Mouse (Mus musculus) myocyte (in vitro differentiated cells): ENCODE results near the gene Scfd2. TPM values are rescaled to one million over a fixed set of nuclear protein-coding genes. Genes with fewer than 3 reads are reported as not detected.
A peak's percentile ranks its signal among the peaks of the same experiment; 100 is the strongest.

Experiments used
- H3K27me3 ChIP-seq: one replicate; pipeline ENCODE4 v1.6.1; 2011; ENCODE audit not compliant: control insufficient read depth, insufficient read depth, insufficient read length
- H3K36me3 ChIP-seq: one replicate; pipeline ENCODE4 v1.6.1; 2011; ENCODE audit not compliant: control insufficient read depth, insufficient read depth
- H3K4me2 ChIP-seq: one replicate; pipeline ENCODE4 v1.6.1; 2011; ENCODE audit warnings: low read depth, control low read depth
- H3K4me3 ChIP-seq: one replicate; pipeline ENCODE4 v1.5.1; 2011; ENCODE audit warnings: mild to moderate bottlenecking, control low read depth, moderate library complexity
- H3K79me2 ChIP-seq: one replicate; pipeline ENCODE4 v1.6.1; 2011; ENCODE audit not compliant: control insufficient read depth, insufficient read depth
- H3ac ChIP-seq: one replicate; pipeline ENCODE4 v1.6.1; 2011; ENCODE audit not compliant: control insufficient read depth, insufficient read length
- CEBPB ChIP-seq: IDR thresholded peaks from 2 replicates; pipeline ENCODE4 v1.6.1; 2011; ENCODE audit warnings: mild to moderate bottlenecking, moderate library complexity; ENCODE audit not compliant: poor library complexity, insufficient read depth, severe bottlenecking
- E2F4 ChIP-seq: IDR thresholded peaks from one replicate; pipeline ENCODE4 v1.6.1; 2011; ENCODE audit warnings: mild to moderate bottlenecking, control low read depth, moderate library complexity; ENCODE audit not compliant: insufficient read depth
- MAX ChIP-seq: IDR thresholded peaks from one replicate; pipeline ENCODE4 v1.6.1; 2011; ENCODE audit warnings: low read depth, mild to moderate bottlenecking, control low read depth
- MYOD1 ChIP-seq, 3 experiments: IDR thresholded peaks; one replicate each; pipeline ENCODE4 v1.6.1; 2011; ENCODE audit warnings: control low read depth in 2 of 3, low read depth in 2 of 3, mild to moderate bottlenecking in 2 of 3, moderate library complexity in 1 of 3; ENCODE audit not compliant: insufficient read length in 2 of 3, control insufficient read depth in 1 of 3
- MYOG ChIP-seq, 3 experiments: IDR thresholded peaks; one replicate each; pipeline ENCODE4 v1.6.1; 2011; ENCODE audit warnings: control low read depth in 2 of 3, low read depth in 2 of 3, mild to moderate bottlenecking in 2 of 3; ENCODE audit not compliant: insufficient read length in 2 of 3, control insufficient read depth in 1 of 3, insufficient read depth in 1 of 3
- POLR2A ChIP-seq: IDR thresholded peaks from one replicate; pipeline ENCODE4 v1.6.1; 2011; ENCODE audit warnings: low read depth, mild to moderate bottlenecking, control low read depth, moderate library complexity; ENCODE audit not compliant: insufficient read length
- POLR2AphosphoS2 ChIP-seq: IDR thresholded peaks from one replicate; pipeline ENCODE4 v1.6.1; 2011; ENCODE audit warnings: low read depth, control low read depth; ENCODE audit not compliant: insufficient read length
- REST ChIP-seq: IDR thresholded peaks from one replicate; pipeline ENCODE4 v1.6.1; 2011; ENCODE audit warnings: mild to moderate bottlenecking, control low read depth, moderate library complexity; ENCODE audit not compliant: insufficient read depth, insufficient read length
- SRF ChIP-seq: IDR thresholded peaks from one replicate; pipeline ENCODE4 v1.6.1; 2011; ENCODE audit warnings: low read depth; ENCODE audit not compliant: control insufficient read depth, insufficient read length
- TCF12 ChIP-seq: IDR thresholded peaks from one replicate; pipeline ENCODE4 v1.6.1; 2011; ENCODE audit warnings: mild to moderate bottlenecking, control low read depth; ENCODE audit not compliant: poor library complexity, insufficient read depth, severe bottlenecking
- TCF3 ChIP-seq: IDR thresholded peaks from one replicate; pipeline ENCODE4 v1.6.1; 2011; ENCODE audit warnings: low read depth, control low read depth; ENCODE audit not compliant: insufficient read length
- USF1 ChIP-seq: IDR thresholded peaks from one replicate; pipeline ENCODE4 v1.6.1; 2011; ENCODE audit warnings: low read depth, mild to moderate bottlenecking, control low read depth, moderate library complexity
- polyA plus RNA-seq: library from polyadenylated mRNA; unstranded; fragments of >200 nt; fragmentation: generic; extraction: Trizol; gene quantifications from one replicate; pipeline ENCODE4 v1.2.1, GENCODE M21; 2012; ENCODE audit warnings: missing spikeins

Scfd2 gene
- polyA plus RNA-seq, 1 experiment, result 7.8 TPM

DNA sequence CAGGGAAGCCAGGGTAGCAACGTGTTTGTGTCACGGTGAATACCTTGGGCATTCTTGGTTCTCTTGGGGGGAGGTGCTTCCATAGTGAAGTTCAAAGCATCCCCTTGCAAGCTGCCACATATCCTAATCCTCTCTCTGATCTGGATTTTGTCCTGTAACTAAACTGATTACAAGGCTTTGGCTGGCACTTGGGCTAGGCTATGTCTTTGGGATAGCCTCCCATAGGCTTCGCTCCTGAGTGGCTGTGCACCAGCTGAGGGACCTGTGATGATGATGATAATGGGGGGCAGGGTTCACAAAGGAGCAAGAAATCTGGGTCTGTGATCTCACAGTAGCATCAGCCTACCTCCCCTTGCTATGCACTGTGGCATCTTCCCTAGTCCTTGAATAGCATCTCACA lies 369.5 kb downstream of the Scfd2 start:
- Histone ChIP-seq H3K36me3 (no peaks in the 10 kb centered on the region), H3K4me3 (no peak overlapping the region), H3K27me3 (no peaks in the 10 kb centered on the region), H3ac (no peak overlapping the region), H3K4me2 (no peak overlapping the region), H3K79me2 (no peaks in the 10 kb centered on the region)
- TF ChIP-seq POLR2AphosphoS2 (no peak), POLR2A (no peak), MAX (no peak)

DNA sequence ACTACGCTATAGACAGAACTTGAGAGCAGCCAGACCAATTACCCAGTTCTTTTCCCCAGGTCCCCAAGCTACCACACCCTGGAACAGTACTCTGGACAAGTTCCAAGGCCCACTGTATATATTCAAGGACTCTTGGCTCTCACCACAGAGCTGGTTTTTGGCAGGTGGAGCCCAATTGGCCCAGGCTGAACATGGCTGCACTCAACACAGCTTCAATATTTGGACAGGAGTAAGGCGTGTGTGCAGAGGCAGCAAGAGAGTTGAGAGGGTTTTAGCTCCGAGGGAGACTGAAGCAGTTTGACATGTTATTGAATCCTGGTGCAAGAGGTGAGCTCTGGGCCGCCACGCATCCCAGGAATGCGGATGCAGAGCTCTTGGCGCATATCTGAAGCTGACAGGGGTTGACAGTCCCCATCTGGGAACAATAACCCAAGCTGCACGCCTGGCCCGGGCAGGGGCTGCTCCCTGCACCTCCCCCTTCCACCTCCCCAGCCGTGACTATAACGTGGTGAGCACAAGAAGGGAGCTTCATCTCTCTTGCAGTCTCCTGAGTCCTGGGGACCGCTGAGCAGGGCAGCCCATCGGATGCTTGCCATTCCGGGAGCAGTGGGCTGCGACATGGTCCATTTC lies 370.1 kb downstream of the Scfd2 start:
- no peaks in the 10 kb centered on the region for H3K79me2 ChIP-seq
- TF ChIP-seq USF1, result no peak
- no peak for TF ChIP-seq TCF3
- TF ChIP-seq MYOD1 (IDR thresholded peaks at IDR 0.05; ENCODE audit: control insufficient read depth in 1 of 3, insufficient read length in 2 of 3, low read depth in 2 of 3), result no peak
- TF ChIP-seq TCF12, result no peak
- TF ChIP-seq MAX, result no peak
- TF ChIP-seq POLR2AphosphoS2, result no peak
- TF ChIP-seq CEBPB, result no peak
- TF ChIP-seq E2F4, result no peak
- no peak for TF ChIP-seq POLR2A
- TF ChIP-seq SRF, result no peak
- TF ChIP-seq MYOG (IDR thresholded peaks at IDR 0.05; ENCODE audit: control insufficient read depth in 1 of 3, insufficient read depth in 1 of 3, insufficient read length in 2 of 3, low read depth in 2 of 3), result no peak
- TF ChIP-seq REST, result no peak
- no peak overlapping the region for H3K4me3 ChIP-seq
- H3K27me3 ChIP-seq, result no peaks in the 10 kb centered on the region
- no peak overlapping the region for H3ac ChIP-seq
- no peaks in the 10 kb centered on the region for H3K36me3 ChIP-seq
- no peak overlapping the region for H3K4me2 ChIP-seq

DNA sequence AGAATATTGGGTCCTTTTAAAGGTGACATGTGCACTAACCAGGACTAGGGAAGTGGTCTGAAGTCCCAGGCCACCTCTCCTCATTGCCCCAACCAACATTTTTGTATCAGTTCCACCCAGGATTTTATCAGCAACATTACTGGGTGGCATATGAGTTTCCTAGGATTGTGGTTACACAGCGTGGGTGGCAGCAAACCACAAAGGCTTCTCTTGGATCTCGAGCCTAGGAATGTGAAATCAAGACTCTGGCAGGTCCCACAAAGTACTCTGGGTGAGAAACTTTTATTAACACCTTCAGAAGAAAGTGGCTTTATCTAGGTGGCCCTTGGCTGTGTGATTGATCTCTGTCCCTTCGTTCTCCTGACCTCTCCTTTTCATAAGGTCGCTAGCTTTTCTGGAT lies 371.2 kb downstream of the Scfd2 start:
- Histone ChIP-seq H3K4me2 (peak overlapping the region; percentile 66), H3K27me3 (no peaks in the 10 kb centered on the region), H3K4me3 (no peak overlapping the region), H3ac (no peak overlapping the region), H3K79me2 (no peaks in the 10 kb centered on the region), H3K36me3 (no peaks in the 10 kb centered on the region)
- TF ChIP-seq POLR2AphosphoS2 (no peak), SRF (no peak), MAX (no peak), CEBPB (no peak), E2F4 (no peak), USF1 (no peak), REST (no peak), MYOD1 (IDR thresholded peaks at IDR 0.05; ENCODE audit: control insufficient read depth in 1 of 3, insufficient read length in 2 of 3, low read depth in 2 of 3) (no peak), MYOG (IDR thresholded peaks at IDR 0.05; ENCODE audit: control insufficient read depth in 1 of 3, insufficient read depth in 1 of 3, insufficient read length in 2 of 3, low read depth in 2 of 3) (no peak), TCF3 (no peak), TCF12 (no peak), POLR2A (no peak)

DNA sequence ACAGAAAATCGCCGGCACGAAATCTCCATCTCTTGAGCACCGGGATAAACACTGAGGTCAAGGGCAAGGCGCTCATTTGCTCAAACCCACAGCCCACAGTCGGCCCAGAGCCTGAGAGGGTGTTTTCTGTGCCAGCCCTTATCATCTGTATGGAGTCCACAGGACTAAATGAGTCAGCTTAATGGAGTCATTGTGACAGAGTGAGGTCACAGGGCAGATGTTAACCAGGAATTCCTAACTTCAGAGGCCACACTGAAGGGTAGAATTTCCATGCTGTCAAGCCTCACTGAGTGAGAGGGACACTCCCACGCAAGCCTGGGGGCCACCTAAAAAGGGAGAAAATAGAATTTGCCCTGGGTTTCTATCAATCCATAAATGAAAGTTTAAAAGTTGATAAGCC lies 371.7 kb downstream of the Scfd2 start:
- Histone ChIP-seq H3K4me3 (no peak overlapping the region), H3K4me2 (peak overlapping the region; percentile 66), H3ac (no peak overlapping the region), H3K36me3 (no peaks in the 10 kb centered on the region), H3K27me3 (no peaks in the 10 kb centered on the region), H3K79me2 (no peaks in the 10 kb centered on the region)
- TF ChIP-seq USF1, result no peak
- peak; percentile 38 for TF ChIP-seq TCF12
- TF ChIP-seq SRF, result no peak
- TF ChIP-seq MYOD1 (IDR thresholded peaks at IDR 0.05; ENCODE audit: control insufficient read depth in 1 of 3, insufficient read length in 2 of 3, low read depth in 2 of 3), result peak in 1 of 3 experiments; percentile 44
- peak in 1 of 3 experiments; percentile 18 for TF ChIP-seq MYOG (IDR thresholded peaks at IDR 0.05; ENCODE audit: control insufficient read depth in 1 of 3, insufficient read depth in 1 of 3, insufficient read length in 2 of 3, low read depth in 2 of 3)
- TF ChIP-seq POLR2AphosphoS2, result no peak

DNA sequence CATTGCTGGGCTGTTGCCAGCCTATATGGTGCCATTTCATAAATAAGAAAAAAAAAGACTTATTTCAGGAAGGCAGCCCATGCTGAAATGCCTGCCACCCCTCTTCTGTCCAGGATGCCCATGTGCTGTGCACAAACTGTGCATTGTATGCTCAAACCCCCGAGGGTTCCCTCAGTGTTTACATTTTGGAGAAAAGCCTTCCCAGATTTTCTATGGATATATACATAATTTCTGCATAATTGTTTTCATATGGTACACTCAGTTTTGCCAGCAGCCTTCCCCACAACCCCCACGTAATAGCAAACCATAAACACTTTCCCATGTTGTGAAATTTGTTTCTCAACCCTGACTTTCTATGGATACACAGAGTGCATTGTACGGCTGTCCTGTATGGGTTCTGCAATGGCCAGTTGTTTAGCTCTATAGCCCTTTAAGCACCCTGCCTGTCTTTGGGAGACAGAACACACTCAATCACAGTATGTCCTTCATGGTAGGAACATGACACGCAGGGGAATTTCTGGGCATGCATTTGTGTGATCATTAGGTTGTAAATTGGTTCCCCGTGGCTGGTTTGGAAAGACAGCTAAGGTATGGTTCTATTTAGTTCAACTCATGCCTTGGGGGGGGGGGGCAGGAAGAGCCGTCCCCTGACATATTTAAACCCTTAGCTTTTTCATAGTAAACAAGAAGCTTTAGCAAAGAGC lies 372.5 kb downstream of the Scfd2 start:
- H3K36me3 ChIP-seq, result no peaks in the 10 kb centered on the region
- H3K27me3 ChIP-seq, result no peaks in the 10 kb centered on the region
- no peak overlapping the region for H3K4me3 ChIP-seq
- no peak for TF ChIP-seq MAX
- TF ChIP-seq USF1, result no peak
- no peak for TF ChIP-seq TCF12
- TF ChIP-seq POLR2A, result no peak
- TF ChIP-seq REST, result no peak
- no peak for TF ChIP-seq MYOG (IDR thresholded peaks at IDR 0.05; ENCODE audit: control insufficient read depth in 1 of 3, insufficient read depth in 1 of 3, insufficient read length in 2 of 3, low read depth in 2 of 3)
- TF ChIP-seq MYOD1 (IDR thresholded peaks at IDR 0.05; ENCODE audit: control insufficient read depth in 1 of 3, insufficient read length in 2 of 3, low read depth in 2 of 3), result no peak
- TF ChIP-seq POLR2AphosphoS2, result no peak
- no peak for TF ChIP-seq TCF3
- no peak for TF ChIP-seq E2F4
- TF ChIP-seq SRF, result no peak
- no peak for TF ChIP-seq CEBPB
- no peak overlapping the region for H3K4me2 ChIP-seq
- no peak overlapping the region for H3ac ChIP-seq
- no peaks in the 10 kb centered on the region for H3K79me2 ChIP-seq
